Mouse (Mus musculus): ENCODE data around the gene Ube2e3. TPM values are rescaled to one million over a fixed set of nuclear protein-coding genes. Genes with fewer than 3 reads are reported as not detected.

Gene Ube2e3
- polyA plus RNA-seq, 1 experiment from 2014 or later: 269 TPM

- Histone ChIP-seq H3K4me1 (peaks cover 14% of the 10 kb centered on the region), H3K36me3 (no peaks in the 10 kb centered on the region), H3K9me3 (replicated peaks) (no peaks in the 10 kb centered on the region), H3K27me3 (no peaks in the 10 kb centered on the region), H3K4me3 (no peak overlapping the region), H3K27ac (no peak overlapping the region), H3K9ac (no peak overlapping the region), H3K4me2 (replicated peaks) (no peak overlapping the region)
- ATAC-seq (ENCODE audit: low FRiP score): no peak
- WGBS: 95% methylated on average over 2 of the region's 2 CpGs
These were observed 97.1 kb downstream of the Ube2e3 start for GRCm38 (mm10) chr2:78964995-78965394.

GRCm38 (mm10) chr2:78965396-78965795 is 97.5 kb downstream of the Ube2e3 start:
- no peak for ATAC-seq (ENCODE audit: low FRiP score)
- Histone ChIP-seq H3K9ac (no peak overlapping the region), H3K36me3 (no peaks in the 10 kb centered on the region), H3K27ac (no peak overlapping the region), H3K4me3 (no peak overlapping the region), H3K9me3 (replicated peaks) (no peaks in the 10 kb centered on the region), H3K27me3 (no peaks in the 10 kb centered on the region), H3K4me2 (replicated peaks) (no peak overlapping the region), H3K4me1 (peaks cover 11% of the 10 kb centered on the region)
- 61% methylated on average over 6 of the region's 6 CpGs for WGBS

DNA sequence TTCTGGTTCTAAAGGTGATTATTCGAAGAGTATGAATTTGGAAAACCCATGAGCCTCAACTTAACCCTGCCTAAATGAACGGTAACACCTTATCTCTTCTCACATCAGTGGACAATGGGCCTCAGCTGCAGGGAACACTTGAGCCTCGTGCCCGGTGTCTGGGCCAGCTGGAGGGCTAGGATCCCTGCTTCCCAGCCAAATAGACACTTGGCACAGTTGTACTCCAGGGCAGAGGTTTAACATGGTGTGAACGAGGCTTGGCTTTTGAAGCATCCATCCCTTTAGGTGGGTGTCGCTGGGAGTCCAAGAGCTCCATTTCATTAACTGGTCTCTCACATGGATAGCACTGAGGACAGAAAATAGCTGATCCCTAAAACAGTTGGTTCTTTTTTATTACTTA is 102.2 kb downstream of the Ube2e3 start:
- Histone ChIP-seq H3K36me3 (no peaks in the 10 kb centered on the region), H3K9me3 (replicated peaks) (no peaks in the 10 kb centered on the region), H3K27me3 (no peaks in the 10 kb centered on the region), H3K9ac (no peak overlapping the region), H3K4me3 (no peak overlapping the region), H3K4me2 (replicated peaks) (no peak overlapping the region), H3K27ac (no peak overlapping the region), H3K4me1 (no peaks in the 10 kb centered on the region)
- no peak for ATAC-seq (ENCODE audit: low FRiP score)
- WGBS: 79% methylated on average over 6 of the region's 6 CpGs
